Mouse (Mus musculus) small intestine, adult 2 months (tissue): ENCODE measurements at regions not wholly inside any gene's neighbourhood (a gene's known extent, or its start where the extent isn't known, plus 50 kb on each side); places are given as distances from the start of the nearest gene placed in this dataset.
A peak's percentile ranks its signal among the peaks of the same experiment; 100 is the strongest.

ENCODE experiments used
- H3K27ac ChIP-seq: fragments of 200-500 bp; 2 replicates; pipeline ENCODE4 v1.5.1; 2012; ENCODE audit warnings: low read depth, low read length, control low read depth, inconsistent platforms; ENCODE audit not compliant: insufficient read depth
- H3K27me3 ChIP-seq: fragments of 200-500 bp; 2 replicates; pipeline ENCODE4 v1.6.1; 2012; ENCODE audit warnings: mild to moderate bottlenecking, moderate library complexity, low read length, inconsistent platforms; ENCODE audit not compliant: control insufficient read depth, insufficient read depth
- H3K36me3 ChIP-seq: fragments of 200-500 bp; 2 replicates; pipeline ENCODE4 v1.6.1; 2012; ENCODE audit warnings: mild to moderate bottlenecking, low read length, control low read depth, inconsistent platforms; ENCODE audit not compliant: control insufficient read depth, insufficient read depth
- H3K4me1 ChIP-seq: fragments of 200-500 bp; 2 replicates; pipeline ENCODE4 v1.6.1; 2012; ENCODE audit warnings: low read length, inconsistent platforms, mixed read lengths; ENCODE audit not compliant: control insufficient read depth, insufficient read depth, insufficient read length
- H3K4me3 ChIP-seq: fragments of 200-500 bp; 2 replicates; pipeline ENCODE4 v1.5.1; 2012; ENCODE audit warnings: low read depth, mild to moderate bottlenecking, control low read depth, inconsistent platforms, low read length, moderate library complexity
- CTCF ChIP-seq: fragments of 200-500 bp; IDR thresholded peaks from 2 replicates; pipeline ENCODE4 v1.5.1; 2012; ENCODE audit warnings: low read depth, mild to moderate bottlenecking, control low read depth, inconsistent platforms, low read length, moderate library complexity, mixed read lengths; ENCODE audit not compliant: insufficient replicate concordance, insufficient read length; ENCODE audit errors: extremely low read depth
- POLR2A ChIP-seq: fragments of 200-500 bp; IDR thresholded peaks from 2 replicates; pipeline ENCODE4 v1.6.1; 2012; ENCODE audit warnings: low read depth, mild to moderate bottlenecking, control low read depth, inconsistent platforms, low read length, moderate library complexity
- WGBS: fragments of 180-500 bp; shearing (Covaris S2); methylation state at CpG from one replicate; pipeline ENCODE4 v1.1.7; 2018; 5-methylcytosine and 5-hydroxymethylcytosine counted together

DNA sequence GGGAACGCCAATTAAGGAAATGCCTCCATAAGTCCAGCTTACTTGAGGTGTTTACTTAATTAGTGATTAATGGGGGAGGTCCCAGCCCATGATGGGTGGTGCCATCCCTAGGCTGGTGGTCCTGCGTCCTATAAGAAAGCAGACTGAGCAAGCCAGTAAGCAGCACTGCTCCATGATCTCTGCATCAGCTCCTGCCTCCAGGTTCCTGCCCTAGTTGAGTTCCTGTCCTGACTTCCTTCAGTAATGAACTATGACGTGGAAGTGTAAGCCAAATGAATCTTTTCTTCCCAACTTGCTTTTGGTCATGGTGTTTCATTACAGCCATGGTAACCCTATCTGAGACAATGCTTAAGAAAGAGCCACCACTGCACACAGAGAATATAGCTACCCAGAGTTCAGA, 231.2 kb upstream of the 4930535I16Rik start:
- no peak overlapping the region for H3K27ac ChIP-seq
- no peaks in the 10 kb centered on the region for H3K36me3 ChIP-seq
- TF ChIP-seq CTCF, result no peak
- no peak for TF ChIP-seq POLR2A
- H3K27me3 ChIP-seq, result no peaks in the 10 kb centered on the region
- no peak overlapping the region for H3K4me3 ChIP-seq
- no peaks in the 10 kb centered on the region for H3K4me1 ChIP-seq
- WGBS, result 68% methylated on average over 3 of the region's 3 CpGs

DNA sequence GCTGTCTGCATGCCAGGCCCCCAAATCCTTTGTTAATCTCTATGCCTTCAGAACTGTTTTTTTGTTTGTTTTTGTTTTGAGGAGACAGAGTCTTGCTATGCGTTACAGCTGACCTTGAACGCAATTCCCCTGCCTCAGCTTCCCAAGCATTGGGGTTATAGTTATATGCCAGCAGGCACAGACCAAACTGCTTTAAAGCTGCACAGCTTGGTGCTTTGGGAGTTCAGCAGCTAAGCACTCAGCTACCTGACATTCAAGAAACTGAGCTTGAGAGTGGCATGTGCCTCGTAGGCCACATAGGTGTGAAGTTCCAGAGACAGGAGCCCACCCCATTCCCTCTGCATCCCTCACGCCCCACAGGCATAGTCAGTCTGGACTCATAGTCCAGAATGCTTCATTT, 229.5 kb upstream of the 4930535I16Rik start:
- H3K4me1 ChIP-seq, result no peaks in the 10 kb centered on the region
- H3K4me3 ChIP-seq, result no peak overlapping the region
- no peaks in the 10 kb centered on the region for H3K36me3 ChIP-seq
- TF ChIP-seq POLR2A, result no peak
- no peak for TF ChIP-seq CTCF
- no peaks in the 10 kb centered on the region for H3K27me3 ChIP-seq
- 67% methylated on average over 4 of the region's 4 CpGs for WGBS
- H3K27ac ChIP-seq, result no peak overlapping the region

GRCm38 (mm10) chr4:124146135-124146534, 228.3 kb upstream of the 4930535I16Rik start:
- no peaks in the 10 kb centered on the region for H3K4me1 ChIP-seq
- no peak overlapping the region for H3K4me3 ChIP-seq
- H3K36me3 ChIP-seq, result no peaks in the 10 kb centered on the region
- WGBS, result 27% methylated on average over 8 of the region's 8 CpGs
- no peaks in the 10 kb centered on the region for H3K27me3 ChIP-seq
- no peak overlapping the region for H3K27ac ChIP-seq
- TF ChIP-seq CTCF (no peak), POLR2A (no peak)

DNA sequence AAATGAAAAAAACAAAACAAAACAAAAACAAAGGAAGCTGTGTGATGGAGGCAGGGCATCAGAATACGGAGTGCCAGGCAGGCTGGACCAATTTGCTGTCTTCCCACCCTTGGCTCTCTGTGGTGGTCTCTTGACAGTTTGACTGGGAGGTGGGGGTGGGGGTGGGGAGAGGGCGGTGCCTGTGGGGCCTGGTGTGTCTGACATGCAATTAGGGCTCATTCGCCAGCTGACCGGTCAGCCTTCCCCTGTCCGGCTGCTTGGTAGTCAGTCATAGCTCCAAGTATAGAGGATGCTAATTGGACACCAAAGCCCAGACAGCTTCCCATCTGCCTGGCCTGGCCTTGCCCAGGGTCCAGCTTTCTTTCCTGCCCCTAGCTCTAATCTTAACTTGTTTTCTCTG, 225.8 kb upstream of the 4930535I16Rik start:
- TF ChIP-seq CTCF (no peak), POLR2A (no peak)
- no peak overlapping the region for H3K4me3 ChIP-seq
- H3K36me3 ChIP-seq, result no peaks in the 10 kb centered on the region
- H3K27me3 ChIP-seq, result no peaks in the 10 kb centered on the region
- no peaks in the 10 kb centered on the region for H3K4me1 ChIP-seq
- no peak overlapping the region for H3K27ac ChIP-seq
- 71% methylated on average over 5 of the region's 5 CpGs for WGBS

GRCm38 (mm10) chr4:124143226-124143625, 225.4 kb upstream of the 4930535I16Rik start:
- Histone ChIP-seq H3K27me3 (no peaks in the 10 kb centered on the region), H3K4me1 (no peaks in the 10 kb centered on the region), H3K4me3 (no peak overlapping the region), H3K27ac (no peak overlapping the region), H3K36me3 (no peaks in the 10 kb centered on the region)
- TF ChIP-seq POLR2A, result no peak
- TF ChIP-seq CTCF, result no peak
- 56% methylated on average over 7 of the region's 7 CpGs for WGBS

- 12% methylated on average over 5 of the region's 5 CpGs for WGBS
- no peak overlapping the region for H3K4me3 ChIP-seq
- H3K27me3 ChIP-seq, result no peaks in the 10 kb centered on the region
- H3K4me1 ChIP-seq, result no peaks in the 10 kb centered on the region
- H3K27ac ChIP-seq, result no peak overlapping the region
- TF ChIP-seq POLR2A (no peak), CTCF (peak; percentile 67; the same call in 1 of the 2 replicates)
- H3K36me3 ChIP-seq, result no peaks in the 10 kb centered on the region
Observed at GRCm38 (mm10) chr4:124142083-124142482, 224.3 kb upstream of the 4930535I16Rik start.

DNA sequence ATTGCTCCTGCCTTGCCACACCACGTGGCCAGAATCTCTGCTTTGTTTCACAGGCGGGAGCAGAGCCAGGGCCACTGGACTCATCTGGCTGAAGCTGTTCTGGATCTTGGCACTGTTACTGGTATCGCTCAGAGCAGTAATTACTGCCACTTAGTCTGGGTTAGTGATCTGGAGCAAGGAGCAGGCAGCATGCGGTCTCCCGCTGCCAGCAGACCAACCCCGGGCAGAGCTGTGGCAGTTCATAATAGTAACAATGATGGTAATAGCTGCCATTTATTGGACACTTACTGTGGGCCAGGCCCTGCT, 217.3 kb upstream of the 4930535I16Rik start:
- Histone ChIP-seq H3K4me1 (no peaks in the 10 kb centered on the region), H3K27me3 (no peaks in the 10 kb centered on the region), H3K4me3 (no peak overlapping the region), H3K27ac (no peak overlapping the region), H3K36me3 (no peaks in the 10 kb centered on the region)
- TF ChIP-seq POLR2A (no peak), CTCF (no peak)
- 61% methylated on average over 6 of the region's 6 CpGs for WGBS
